Mouse (Mus musculus) liver, postnatal 0 days (tissue): ENCODE results near the gene Gm12355. TPM values are rescaled to one million over a fixed set of nuclear protein-coding genes. Genes with fewer than 3 reads are reported as not detected.
"Not testable (repeated sequence)": the region's sequence is repeated elsewhere in the genome, so short reads cannot be mapped to it uniquely, and the experiment has no call there.

Experiments used
- ATAC-seq: fragments of 200-750 bp; cut with Nextera tagmentation; 2 replicates; pipeline ENCODE4 v1.8.0; 2017; ENCODE audit warnings: mild to moderate bottlenecking, moderate library complexity
- DNase-seq: peaks from one replicate; pipeline ENCODE4 v3.0.0-alpha.2; 2016
- H3K27ac ChIP-seq: fragments of 300-500 bp; sonication (generic); 2 replicates; pipeline ENCODE4 v1.5.1; 2014; ENCODE audit warnings: antibody characterized with exemption, moderate library complexity, mild to moderate bottlenecking, low read depth
- H3K27me3 ChIP-seq: fragments of 300-500 bp; sonication (generic); 2 replicates; pipeline ENCODE4 v1.6.1; 2014; ENCODE audit warnings: low read length, control low read depth, mixed read lengths; ENCODE audit not compliant: insufficient read depth
- H3K36me3 ChIP-seq: fragments of 300-500 bp; sonication (generic); replicated peaks from 2 replicates; pipeline ENCODE4 v1.6.1; 2014; ENCODE audit warnings: mild to moderate bottlenecking, control low read depth, low read length, moderate library complexity, mixed read lengths; ENCODE audit not compliant: insufficient read depth
- H3K4me1 ChIP-seq: fragments of 300-500 bp; sonication (generic); 2 replicates; pipeline ENCODE4 v1.6.1; 2014; ENCODE audit warnings: antibody characterized with exemption, mild to moderate bottlenecking, control low read depth; ENCODE audit not compliant: insufficient read depth
- H3K4me2 ChIP-seq: fragments of 300-500 bp; sonication (generic); 2 replicates; pipeline ENCODE4 v1.6.1; 2014; ENCODE audit warnings: low read depth, mild to moderate bottlenecking, low read length, moderate library complexity, mixed read lengths
- H3K4me3 ChIP-seq: fragments of 300-500 bp; sonication (generic); 2 replicates; pipeline ENCODE4 v1.5.1; 2014; ENCODE audit warnings: low read depth, low read length
- H3K9ac ChIP-seq: fragments of 300-500 bp; sonication (generic); replicated peaks from 2 replicates; pipeline ENCODE4 v1.6.1; 2014; ENCODE audit warnings: mild to moderate bottlenecking, moderate library complexity
- H3K9me3 ChIP-seq: fragments of 300-500 bp; sonication (generic); 2 replicates; pipeline ENCODE4 v1.6.1; 2016; ENCODE audit warnings: mild to moderate bottlenecking, control low read depth, low read length, mixed read lengths
- CTCF ChIP-seq: sonication (generic); IDR thresholded peaks from 2 replicates; pipeline ENCODE4 v1.5.1; 2016; ENCODE audit warnings: antibody characterized with exemption, low read depth
- EP300 ChIP-seq: IDR thresholded peaks from 2 replicates; pipeline ENCODE4 v1.6.1; 2016; ENCODE audit warnings: antibody characterized with exemption, low read depth, mild to moderate bottlenecking
- WGBS: fragments of 180-500 bp; shearing (Covaris S2); extraction: QIAGEN DNeasy Blood & Tissue Kit; methylation state at CpG from one replicate; pipeline ENCODE4 v1.1.7; 2014; ENCODE audit not compliant: insufficient replicate concordance; 5-methylcytosine and 5-hydroxymethylcytosine counted together
- polyA plus RNA-seq: library from polyadenylated mRNA; unstranded; fragments of >200 nt; fragmentation: Nextera tagmentation; extraction: Ambion mirVana; gene quantifications from 2 replicates; pipeline ENCODE4 v1.2.1, GENCODE M21; 2015

Gm12355 gene
- polyA plus RNA-seq, 1 experiment from 2014 or later, result 0.39 TPM

DNA sequence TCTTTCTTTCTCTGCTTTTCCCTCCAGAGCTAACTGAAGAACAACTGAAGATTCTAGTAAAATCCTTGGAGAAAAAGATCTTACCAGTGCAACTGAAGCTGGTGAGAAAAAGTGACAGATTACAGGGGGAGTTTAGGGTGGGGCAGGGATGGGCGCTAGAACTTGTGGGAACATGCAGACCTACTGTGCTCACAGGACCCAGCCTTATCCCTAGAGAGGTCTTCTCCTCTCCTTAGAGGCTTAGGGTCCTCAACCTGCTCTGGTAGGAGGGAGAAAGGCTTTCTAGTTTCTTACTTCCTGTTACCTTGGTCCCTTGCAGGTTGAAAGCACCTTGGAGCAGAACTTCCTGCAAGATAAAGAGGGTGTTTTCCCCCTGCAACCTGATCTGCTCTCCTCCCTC, 12.0 kb upstream of the Gm12355 start:
- no peak for ATAC-seq
- no peak for DNase-seq
- Histone ChIP-seq H3K27me3 (no peaks in the 10 kb centered on the region), H3K9me3 (no peaks in the 10 kb centered on the region), H3K9ac (no peak overlapping the region), H3K4me3 (no peak overlapping the region), H3K27ac (no peak overlapping the region), H3K4me1 (no peaks in the 10 kb centered on the region), H3K4me2 (no peak overlapping the region), H3K36me3 (no peaks in the 10 kb centered on the region)
- TF ChIP-seq EP300 (no peak), CTCF (no peak)
- 65% methylated on average over 1 of the region's 1 CpGs for WGBS

DNA sequence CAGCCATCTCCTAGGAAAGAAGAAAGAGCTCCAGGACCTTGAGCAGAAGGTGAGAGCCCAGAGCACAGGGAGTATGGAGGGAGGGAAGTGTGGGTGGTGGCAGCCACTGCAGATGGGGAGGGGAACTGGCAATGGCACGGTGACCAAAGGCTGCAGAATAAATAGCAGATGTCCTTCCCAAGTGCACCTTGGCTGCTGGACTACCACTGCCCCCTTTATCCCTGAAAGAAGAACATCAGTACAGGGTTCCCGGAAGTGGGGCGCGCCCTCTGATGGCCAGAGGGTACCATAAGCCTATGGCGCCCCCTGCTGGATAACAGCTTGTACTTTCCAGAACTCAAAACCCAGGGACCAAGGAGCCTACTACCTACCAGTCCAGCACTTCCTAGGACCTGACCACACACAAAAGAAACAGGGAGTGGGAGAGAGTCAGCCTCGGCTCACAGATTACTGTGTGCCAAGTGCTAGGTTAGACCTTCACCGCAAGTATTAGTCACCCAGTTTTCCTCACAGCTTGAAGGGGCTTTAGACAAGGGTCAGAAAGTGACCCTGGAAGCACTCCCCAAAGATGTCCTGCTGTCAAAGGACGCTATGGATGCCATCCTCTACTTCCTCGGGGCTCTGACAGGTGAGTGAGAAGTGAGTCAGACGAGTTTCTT, 10.0 kb upstream of the Gm12355 start:
- not testable (repeated sequence) for H3K9ac ChIP-seq, H3K27me3 ChIP-seq, H3K4me3 ChIP-seq, H3K36me3 ChIP-seq, H3K9me3 ChIP-seq, H3K4me2 ChIP-seq, H3K4me1 ChIP-seq, H3K27ac ChIP-seq
- DNase-seq, result peak; percentile 59
- peak; percentile 31; the same call in 1 of the 2 replicates for ATAC-seq
- TF ChIP-seq CTCF, result peak; percentile 65
- 25% methylated on average over 10 of the region's 10 CpGs for WGBS

DNA sequence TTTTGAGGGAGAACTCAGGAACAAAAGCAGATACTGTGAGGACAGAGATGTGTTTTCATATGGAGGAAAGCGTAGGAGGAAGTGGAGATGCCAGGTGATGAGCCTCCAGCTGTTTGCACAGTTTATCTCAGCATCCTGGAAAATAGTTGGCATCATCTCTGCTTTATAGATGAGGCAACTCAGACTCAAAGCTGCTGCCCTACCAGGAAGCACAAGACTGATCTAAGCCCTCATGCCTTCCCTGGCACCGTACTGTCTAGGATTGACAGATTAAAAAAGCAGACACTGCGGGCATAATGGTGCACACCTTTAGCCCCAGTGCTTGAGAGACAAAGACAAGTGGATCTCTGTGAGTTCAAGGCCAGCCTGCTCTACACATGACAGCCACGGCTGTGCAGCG, 5.2 kb upstream of the Gm12355 start:
- 75% methylated on average over 5 of the region's 5 CpGs for WGBS
- no peaks in the 10 kb centered on the region for H3K9me3 ChIP-seq
- no peak overlapping the region for H3K9ac ChIP-seq
- ATAC-seq (no peak), DNase-seq (no peak)
- H3K27me3 ChIP-seq, result no peaks in the 10 kb centered on the region
- H3K4me3 ChIP-seq, result no peak overlapping the region
- H3K4me1 ChIP-seq, result no peaks in the 10 kb centered on the region
- H3K4me2 ChIP-seq, result no peak overlapping the region
- TF ChIP-seq EP300 (no peak), CTCF (no peak)
- H3K27ac ChIP-seq, result no peak overlapping the region
- no peaks in the 10 kb centered on the region for H3K36me3 ChIP-seq

DNA sequence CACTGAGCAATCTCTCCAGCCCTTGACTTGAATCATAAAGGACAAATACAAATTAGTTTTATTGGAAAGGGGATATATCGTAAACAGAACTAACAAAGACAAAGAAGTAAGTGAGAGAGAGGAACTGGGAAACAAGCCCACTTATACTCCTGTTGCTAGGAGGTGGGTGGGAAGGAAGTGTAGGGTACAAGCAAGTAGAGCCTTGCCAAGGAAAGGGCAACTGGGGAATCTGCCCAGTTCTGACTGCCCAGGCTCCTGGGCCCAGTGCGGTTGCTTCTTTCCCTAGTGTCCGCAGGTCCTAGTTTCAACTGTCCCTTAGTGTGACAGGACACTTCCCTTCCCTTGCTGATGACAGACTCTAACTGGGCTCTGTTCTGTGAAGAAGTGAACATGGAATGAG, 3.2 kb upstream of the Gm12355 start:
- ATAC-seq (no peak), DNase-seq (no peak)
- 82% methylated on average over 3 of the region's 3 CpGs for WGBS
- no peak overlapping the region for H3K27ac ChIP-seq
- no peaks in the 10 kb centered on the region for H3K27me3 ChIP-seq
- H3K4me1 ChIP-seq, result no peaks in the 10 kb centered on the region
- no peak overlapping the region for H3K4me2 ChIP-seq
- no peak overlapping the region for H3K9ac ChIP-seq
- no peaks in the 10 kb centered on the region; the same call in 1 of the 2 replicates for H3K9me3 ChIP-seq
- no peak overlapping the region for H3K4me3 ChIP-seq
- TF ChIP-seq CTCF (no peak), EP300 (no peak)
- no peaks in the 10 kb centered on the region for H3K36me3 ChIP-seq

DNA sequence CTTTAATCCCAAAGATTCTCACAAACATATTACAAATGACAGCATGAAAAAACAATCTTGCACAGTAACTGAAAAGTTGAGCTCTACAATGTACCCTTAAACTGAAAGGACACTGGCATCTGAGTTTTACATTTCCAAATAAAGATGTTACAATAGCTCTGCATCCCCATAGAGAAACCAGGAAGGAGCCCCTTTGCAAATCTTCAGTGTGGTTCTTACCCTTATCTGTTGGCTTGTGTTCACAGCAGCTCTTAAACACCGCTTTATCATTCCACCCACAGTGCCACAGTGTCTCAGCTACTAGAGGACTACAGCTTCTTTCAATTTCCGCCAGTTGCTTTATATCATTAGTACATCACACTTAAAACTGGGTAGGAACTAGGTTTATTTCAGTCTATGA, 1.1 kb downstream of the Gm12355 start:
- ATAC-seq, H3K4me1 ChIP-seq, H3K4me3 ChIP-seq, H3K9ac ChIP-seq, H3K27ac ChIP-seq, DNase-seq, H3K36me3 ChIP-seq, H3K27me3 ChIP-seq, H3K4me2 ChIP-seq, H3K9me3 ChIP-seq: not testable (repeated sequence)
- WGBS, result 69% methylated on average over 2 of the region's 2 CpGs

DNA sequence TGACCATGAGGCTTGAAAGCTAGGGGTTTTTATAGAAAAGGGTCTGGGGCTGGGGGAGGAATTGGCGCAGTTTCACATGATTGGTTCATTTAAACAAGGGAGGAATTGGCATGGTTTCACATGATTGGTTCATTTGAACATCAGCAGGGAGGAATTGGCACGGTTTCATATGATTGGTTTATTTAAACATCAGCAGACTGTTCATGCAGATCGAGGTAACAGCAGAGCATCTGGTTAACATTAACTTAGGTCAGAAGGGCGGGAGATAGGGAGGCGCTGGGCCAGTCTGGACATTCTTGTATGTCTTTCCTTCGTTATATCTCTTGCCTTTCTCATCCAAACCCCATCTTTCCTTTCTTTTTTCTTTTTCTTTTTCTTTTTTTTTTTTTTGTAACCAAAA, 1.5 kb downstream of the Gm12355 start:
- DNase-seq, H3K4me3 ChIP-seq, H3K27ac ChIP-seq, H3K4me2 ChIP-seq, H3K36me3 ChIP-seq, H3K9ac ChIP-seq, H3K4me1 ChIP-seq, H3K27me3 ChIP-seq, ATAC-seq, H3K9me3 ChIP-seq: not testable (repeated sequence)
- 73% methylated on average over 6 of the region's 6 CpGs for WGBS

DNA sequence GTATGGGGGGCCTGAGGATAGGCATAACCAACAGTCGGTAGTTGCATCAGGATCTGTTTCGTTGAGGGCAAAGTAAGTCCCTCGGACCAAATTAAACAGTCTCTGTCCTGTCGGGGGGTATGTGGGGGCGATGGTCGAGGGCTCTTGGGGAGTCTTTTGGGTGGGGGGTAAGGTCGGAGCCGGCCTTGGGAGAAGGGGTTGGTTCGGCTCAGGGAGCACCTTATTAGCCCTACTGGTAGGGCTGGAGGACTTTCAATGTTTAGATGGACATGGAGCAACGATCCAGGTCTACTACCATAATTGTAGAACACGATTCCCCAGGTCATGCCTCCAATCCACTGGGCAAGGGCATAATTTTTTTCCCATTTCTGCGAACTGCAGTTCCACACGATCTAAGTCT, 4.7 kb downstream of the Gm12355 start:
- Histone ChIP-seq H3K4me2 (no peak overlapping the region), H3K27me3 (no peaks in the 10 kb centered on the region), H3K9me3 (peaks cover 2% of the 10 kb centered on the region; the same call in 1 of the 2 replicates), H3K36me3 (no peaks in the 10 kb centered on the region), H3K9ac (no peak overlapping the region), H3K4me1 (no peaks in the 10 kb centered on the region), H3K4me3 (no peak overlapping the region), H3K27ac (no peak overlapping the region)
- no peak for ATAC-seq
- TF ChIP-seq CTCF (no peak), EP300 (no peak)
- DNase-seq, result no peak
- WGBS, result 82% methylated on average over 13 of the region's 13 CpGs
